Comparison of ENCODE assay signal across 8 mouse cellular contexts in genomic region chr11:94563821-94564220, GRCm38 (mm10). TPM values are rescaled to one million over a fixed set of nuclear protein-coding genes. Genes with fewer than 3 reads are reported as not detected.
DNase-seq lines count a peak whose midpoint lies in the region; ATAC-seq and TF ChIP-seq lines count a peak whose summit lies in the region.
"Had no signal": no experiment of that assay in that cellular context is flagged by ENCODE, and none has a peak within 500 bp of the region (broad histone marks: within the 10 kb centered on the region; RNA-seq: fewer than 3 reads in every experiment).

No protein-coding gene starts in this region.

- H3K4me3 ChIP-seq in lung, postnatal 0 days (ENCODE audit: low read depth, low read length), result no peak overlapping the region
- no peak overlapping the region for H3K4me3 ChIP-seq in forebrain, postnatal 0 days (ENCODE audit: low read depth, low read length)
- peak overlapping the region; percentile 32 for H3K4me3 ChIP-seq in limb, embryonic 13.5 days
- H3K4me3 ChIP-seq in stomach, embryonic 15.5 days (replicated peaks), result peak overlapping the region; percentile 9; the same call in 1 of the 2 replicates

- no peaks in the 10 kb centered on the region for H3K9me3 ChIP-seq in lung, postnatal 0 days (ENCODE audit: low read length)
- no peaks in the 10 kb centered on the region for H3K9me3 ChIP-seq in forebrain, postnatal 0 days (ENCODE audit: low read length)
- no peaks in the 10 kb centered on the region for H3K9me3 ChIP-seq in limb, embryonic 13.5 days
- no peaks in the 10 kb centered on the region for H3K9me3 ChIP-seq in stomach, embryonic 15.5 days

- no peak overlapping the region for H3K9ac ChIP-seq in lung, postnatal 0 days (replicated peaks; ENCODE audit: low read depth)
- no peak overlapping the region for H3K9ac ChIP-seq in forebrain, postnatal 0 days
- H3K9ac ChIP-seq in limb, embryonic 13.5 days, result peak overlapping the region; percentile 54
- H3K9ac ChIP-seq in stomach, embryonic 15.5 days, result no peak overlapping the region

- no peak for TF ChIP-seq EP300 in lung, postnatal 0 days (IDR thresholded peaks at IDR 0.05)

- peak; percentile 14; the same call in 1 of the 2 replicates for ATAC-seq in lung, postnatal 0 days
- ATAC-seq in forebrain, postnatal 0 days, result peak; percentile 56
- no peak; the same call in 1 of the 2 replicates for ATAC-seq in limb, embryonic 13.5 days (ENCODE audit: low FRiP score, low read depth)
- 0 out of 2 replicates have a peak, but pooled peaks have one; percentile 1 for ATAC-seq in stomach, embryonic 15.5 days (ENCODE audit: insufficient read depth, low FRiP score, low read depth)

- no peak for DNase-seq in lung, postnatal 0 days (ENCODE audit: low spot score)
- no peak for DNase-seq in lung, postnatal 14 days
- DNase-seq in forebrain, postnatal 0 days, result no peak
- DNase-seq in thymus, postnatal 36 days, result no peak
- DNase-seq in spleen, adult 18-20 months, result no peak

- no peak for TF ChIP-seq CTCF in lung, postnatal 0 days (IDR thresholded peaks at IDR 0.05)
- TF ChIP-seq CTCF in forebrain, postnatal 0 days (IDR thresholded peaks at IDR 0.05; ENCODE audit: low read depth), result no peak

- no peaks in the 10 kb centered on the region for H3K27me3 ChIP-seq in lung, postnatal 0 days (replicated peaks; ENCODE audit: insufficient read depth, low read length)
- H3K27me3 ChIP-seq in forebrain, postnatal 0 days (ENCODE audit: insufficient read depth, low read length), result no peaks in the 10 kb centered on the region
- peaks cover 32% of the 10 kb centered on the region for H3K27me3 ChIP-seq in limb, embryonic 13.5 days
- 0 out of 2 replicates have a peak, but pooled peaks cover 6% of the 10 kb centered on the region for H3K27me3 ChIP-seq in stomach, embryonic 15.5 days (replicated peaks)

- H3K27ac ChIP-seq in lung, postnatal 0 days (ENCODE audit: low read length), result no peak overlapping the region
- H3K27ac ChIP-seq in forebrain, postnatal 0 days (ENCODE audit: low read depth, low read length), result no peak overlapping the region
- H3K27ac ChIP-seq in limb, embryonic 13.5 days, result peak overlapping the region; percentile 70; the same call in 1 of the 2 replicates
- H3K27ac ChIP-seq in stomach, embryonic 15.5 days, result peak overlapping the region; percentile 55; the same call in 1 of the 2 replicates
- H3K27ac ChIP-seq: macrophage had no signal

- no peaks in the 10 kb centered on the region for H3K36me3 ChIP-seq in lung, postnatal 0 days (ENCODE audit: insufficient read depth, low read length)
- no peaks in the 10 kb centered on the region for H3K36me3 ChIP-seq in forebrain, postnatal 0 days (ENCODE audit: insufficient read depth)
- peaks cover 19% of the 10 kb centered on the region for H3K36me3 ChIP-seq in limb, embryonic 13.5 days
- H3K36me3 ChIP-seq in stomach, embryonic 15.5 days, result peaks cover 3% of the 10 kb centered on the region; the same call in 1 of the 2 replicates

- H3K4me1 ChIP-seq in lung, postnatal 0 days (ENCODE audit: insufficient read depth, low read depth, low read length), result peaks cover 12% of the 10 kb centered on the region; the same call in 1 of the 2 replicates
- H3K4me1 ChIP-seq in forebrain, postnatal 0 days (ENCODE audit: insufficient read depth), result peaks cover 6% of the 10 kb centered on the region; the same call in 1 of the 2 replicates
- H3K4me1 ChIP-seq in limb, embryonic 13.5 days, result peaks cover 28% of the 10 kb centered on the region
- H3K4me1 ChIP-seq in stomach, embryonic 15.5 days, result peaks cover 3% of the 10 kb centered on the region

- WGBS in lung, postnatal 0 days, result 50% methylated on average over 5 of the region's 5 CpGs
- WGBS in forebrain, postnatal 0 days, result 46% methylated on average over 5 of the region's 5 CpGs
- 45% methylated on average over 5 of the region's 5 CpGs for WGBS in limb, embryonic 13.5 days
- WGBS in stomach, embryonic 15.5 days, result 54% methylated on average over 5 of the region's 5 CpGs

- peak overlapping the region; percentile 55 for H3K4me2 ChIP-seq in lung, postnatal 0 days (replicated peaks; ENCODE audit: low read depth, low read length)
- H3K4me2 ChIP-seq in forebrain, postnatal 0 days (ENCODE audit: low read depth), result peak overlapping the region; percentile 42; the same call in 1 of the 2 replicates
- H3K4me2 ChIP-seq in limb, embryonic 13.5 days (replicated peaks), result peak overlapping the region; percentile 61
- peak overlapping the region; percentile 44 for H3K4me2 ChIP-seq in stomach, embryonic 15.5 days

RNA-seq across cellular contexts. Expression of gene Chad, which starts 1.0 kb away (rescaled TPM):
- polyA plus RNA-seq in lung, postnatal 0 days (2015; fragmentation: Nextera tagmentation; extraction: Ambion mirVana), result 23.9 and 29.0 TPM in 2 replicates
- not detected in 2 replicates for total RNA-seq in forebrain, postnatal 0 days (2014; rRNA removed)
- polyA plus RNA-seq in forebrain, postnatal 0 days (2015; fragmentation: Nextera tagmentation; extraction: Ambion mirVana), result 0.30 and 0.44 TPM in 2 replicates
- polyA plus RNA-seq in limb, embryonic 13.5 days (2015; fragmentation: Nextera tagmentation; extraction: Ambion mirVana), result 14.1 and 17.3 TPM in 2 replicates
- polyA plus RNA-seq in stomach, embryonic 15.5 days (2015; fragmentation: Nextera tagmentation; extraction: Ambion mirVana), result 7.3 and 7.7 TPM in 2 replicates
- polyA plus RNA-seq: macrophage had no signal

RNA-seq across cellular contexts. Expression of gene Rsad1, which starts 14.8 kb away (rescaled TPM):
- 1.6 and 2.3 TPM in 2 replicates for polyA plus RNA-seq in lung, postnatal 0 days (2015; fragmentation: Nextera tagmentation; extraction: Ambion mirVana)
- 12.2 and 12.6 TPM in 2 replicates for total RNA-seq in forebrain, postnatal 0 days (2014; rRNA removed)
- polyA plus RNA-seq in forebrain, postnatal 0 days (2015; fragmentation: Nextera tagmentation; extraction: Ambion mirVana), result 7.7 and 8.8 TPM in 2 replicates
- 4.8 and 6.4 TPM in 2 replicates for polyA plus RNA-seq in limb, embryonic 13.5 days (2015; fragmentation: Nextera tagmentation; extraction: Ambion mirVana)
- 3.5 and 4.0 TPM in 2 replicates for polyA plus RNA-seq in stomach, embryonic 15.5 days (2015; fragmentation: Nextera tagmentation; extraction: Ambion mirVana)

RNA-seq across cellular contexts. Expression of gene Acsf2, which starts 37.9 kb away (rescaled TPM):
- polyA plus RNA-seq in lung, postnatal 0 days (2015; fragmentation: Nextera tagmentation; extraction: Ambion mirVana), result 3.2 and 3.4 TPM in 2 replicates
- total RNA-seq in forebrain, postnatal 0 days (2014; rRNA removed), result 2.6 and 4.3 TPM in 2 replicates
- 1.5 and 1.6 TPM in 2 replicates for polyA plus RNA-seq in forebrain, postnatal 0 days (2015; fragmentation: Nextera tagmentation; extraction: Ambion mirVana)
- polyA plus RNA-seq in limb, embryonic 13.5 days (2015; fragmentation: Nextera tagmentation; extraction: Ambion mirVana), result 7.0 and 7.5 TPM in 2 replicates
- 4.4 and 6.4 TPM in 2 replicates for polyA plus RNA-seq in stomach, embryonic 15.5 days (2015; fragmentation: Nextera tagmentation; extraction: Ambion mirVana)

RNA-seq across cellular contexts. Expression of gene Mycbpap, which starts 42.3 kb away (rescaled TPM):
- 3.1 and 4.7 TPM in 2 replicates for polyA plus RNA-seq in lung, postnatal 0 days (2015; fragmentation: Nextera tagmentation; extraction: Ambion mirVana)
- 0.77 and 2.1 TPM in 2 replicates for total RNA-seq in forebrain, postnatal 0 days (2014; rRNA removed)
- polyA plus RNA-seq in forebrain, postnatal 0 days (2015; fragmentation: Nextera tagmentation; extraction: Ambion mirVana), result 1.5 and 1.7 TPM in 2 replicates
- polyA plus RNA-seq in limb, embryonic 13.5 days (2015; fragmentation: Nextera tagmentation; extraction: Ambion mirVana), result 3.8 and 4.4 TPM in 2 replicates
- 1.9 and 2.7 TPM in 2 replicates for polyA plus RNA-seq in stomach, embryonic 15.5 days (2015; fragmentation: Nextera tagmentation; extraction: Ambion mirVana)

Comparison
In these comparisons a context has a peak if more than half of its experiments do, and no peak if none do; other contexts are left out.
1. H3K27ac ChIP-seq: peak in limb, embryonic 13.5 days (single experiment) and stomach, embryonic 15.5 days (single experiment); none in lung, postnatal 0 days (single experiment) and forebrain, postnatal 0 days (single experiment).
2. H3K4me3 ChIP-seq: peak in limb, embryonic 13.5 days (single experiment) and stomach, embryonic 15.5 days (single experiment); none in lung, postnatal 0 days (single experiment) and forebrain, postnatal 0 days (single experiment).
3. Peak in every context shown above with its lines, with median percentiles within 50 percentile points of each other: H3K4me2 ChIP-seq.